Mouse (Mus musculus) myocyte (in vitro differentiated cells): ENCODE results near the gene Numa1. TPM values are rescaled to one million over a fixed set of nuclear protein-coding genes. Genes with fewer than 3 reads are reported as not detected.
"Not testable (repeated sequence)": the region's sequence is repeated elsewhere in the genome, so short reads cannot be mapped to it uniquely, and the experiment has no call there.

Experiments
- H3K27me3 ChIP-seq: one replicate; pipeline ENCODE4 v1.6.1; 2011; ENCODE audit not compliant: control insufficient read depth, insufficient read depth, insufficient read length
- H3K36me3 ChIP-seq: one replicate; pipeline ENCODE4 v1.6.1; 2011; ENCODE audit not compliant: control insufficient read depth, insufficient read depth
- H3K4me2 ChIP-seq: one replicate; pipeline ENCODE4 v1.6.1; 2011; ENCODE audit warnings: low read depth, control low read depth
- H3K4me3 ChIP-seq: one replicate; pipeline ENCODE4 v1.5.1; 2011; ENCODE audit warnings: mild to moderate bottlenecking, control low read depth, moderate library complexity
- H3K79me2 ChIP-seq: one replicate; pipeline ENCODE4 v1.6.1; 2011; ENCODE audit not compliant: control insufficient read depth, insufficient read depth
- H3ac ChIP-seq: one replicate; pipeline ENCODE4 v1.6.1; 2011; ENCODE audit not compliant: control insufficient read depth, insufficient read length
- CEBPB ChIP-seq: IDR thresholded peaks from 2 replicates; pipeline ENCODE4 v1.6.1; 2011; ENCODE audit warnings: mild to moderate bottlenecking, moderate library complexity; ENCODE audit not compliant: poor library complexity, insufficient read depth, severe bottlenecking
- E2F4 ChIP-seq: IDR thresholded peaks from one replicate; pipeline ENCODE4 v1.6.1; 2011; ENCODE audit warnings: mild to moderate bottlenecking, control low read depth, moderate library complexity; ENCODE audit not compliant: insufficient read depth
- MAX ChIP-seq: IDR thresholded peaks from one replicate; pipeline ENCODE4 v1.6.1; 2011; ENCODE audit warnings: low read depth, mild to moderate bottlenecking, control low read depth
- MYOD1 ChIP-seq, 3 experiments: IDR thresholded peaks; one replicate each; pipeline ENCODE4 v1.6.1; 2011; ENCODE audit warnings: control low read depth in 2 of 3, low read depth in 2 of 3, mild to moderate bottlenecking in 2 of 3, moderate library complexity in 1 of 3; ENCODE audit not compliant: insufficient read length in 2 of 3, control insufficient read depth in 1 of 3
- MYOG ChIP-seq, 3 experiments: IDR thresholded peaks; one replicate each; pipeline ENCODE4 v1.6.1; 2011; ENCODE audit warnings: control low read depth in 2 of 3, low read depth in 2 of 3, mild to moderate bottlenecking in 2 of 3; ENCODE audit not compliant: insufficient read length in 2 of 3, control insufficient read depth in 1 of 3, insufficient read depth in 1 of 3
- POLR2A ChIP-seq: IDR thresholded peaks from one replicate; pipeline ENCODE4 v1.6.1; 2011; ENCODE audit warnings: low read depth, mild to moderate bottlenecking, control low read depth, moderate library complexity; ENCODE audit not compliant: insufficient read length
- POLR2AphosphoS2 ChIP-seq: IDR thresholded peaks from one replicate; pipeline ENCODE4 v1.6.1; 2011; ENCODE audit warnings: low read depth, control low read depth; ENCODE audit not compliant: insufficient read length
- REST ChIP-seq: IDR thresholded peaks from one replicate; pipeline ENCODE4 v1.6.1; 2011; ENCODE audit warnings: mild to moderate bottlenecking, control low read depth, moderate library complexity; ENCODE audit not compliant: insufficient read depth, insufficient read length
- SRF ChIP-seq: IDR thresholded peaks from one replicate; pipeline ENCODE4 v1.6.1; 2011; ENCODE audit warnings: low read depth; ENCODE audit not compliant: control insufficient read depth, insufficient read length
- TCF12 ChIP-seq: IDR thresholded peaks from one replicate; pipeline ENCODE4 v1.6.1; 2011; ENCODE audit warnings: mild to moderate bottlenecking, control low read depth; ENCODE audit not compliant: poor library complexity, insufficient read depth, severe bottlenecking
- TCF3 ChIP-seq: IDR thresholded peaks from one replicate; pipeline ENCODE4 v1.6.1; 2011; ENCODE audit warnings: low read depth, control low read depth; ENCODE audit not compliant: insufficient read length
- USF1 ChIP-seq: IDR thresholded peaks from one replicate; pipeline ENCODE4 v1.6.1; 2011; ENCODE audit warnings: low read depth, mild to moderate bottlenecking, control low read depth, moderate library complexity
- polyA plus RNA-seq: library from polyadenylated mRNA; unstranded; fragments of >200 nt; fragmentation: generic; extraction: Trizol; gene quantifications from one replicate; pipeline ENCODE4 v1.2.1, GENCODE M21; 2012; ENCODE audit warnings: missing spikeins

Numa1 gene
- polyA plus RNA-seq, 1 experiment = 60.3 TPM

- Histone ChIP-seq H3K4me3 (no peak overlapping the region), H3K4me2 (no peak overlapping the region), H3K79me2 (no peaks in the 10 kb centered on the region), H3K27me3 (no peaks in the 10 kb centered on the region), H3K36me3 (peaks cover 27% of the 10 kb centered on the region), H3ac (no peak overlapping the region)
- no peak for TF ChIP-seq E2F4
- no peak for TF ChIP-seq MYOG (IDR thresholded peaks at IDR 0.05; ENCODE audit: control insufficient read depth in 1 of 3, insufficient read depth in 1 of 3, insufficient read length in 2 of 3, low read depth in 2 of 3)
- TF ChIP-seq POLR2AphosphoS2 = no peak
- TF ChIP-seq CEBPB = no peak
- TF ChIP-seq MAX = no peak
- no peak for TF ChIP-seq TCF3
- no peak for TF ChIP-seq TCF12
- TF ChIP-seq MYOD1 (IDR thresholded peaks at IDR 0.05; ENCODE audit: control insufficient read depth in 1 of 3, insufficient read length in 2 of 3, low read depth in 2 of 3) = no peak
Measured at GRCm38 (mm10) chr7:102018034-102018433, 84.1 kb downstream of the Numa1 start.

- H3K4me2 ChIP-seq = no peak within 1 kb of the TSS
- no peaks in the 10 kb centered on the region for H3K27me3 ChIP-seq
Measured at GRCm38 (mm10) chr7:102018590-102018989, 84.7 kb downstream of the Numa1 start, which contains the start of gene Il18bp. Il18bp (minus strand) TSS chr7:102018690.

GRCm38 (mm10) chr7:102019362-102019761 is 85.5 kb downstream of the Numa1 start:
- Histone ChIP-seq H3K27me3 (no peaks in the 10 kb centered on the region), H3K79me2 (no peaks in the 10 kb centered on the region), H3K4me2 (no peak overlapping the region), H3ac (no peak overlapping the region), H3K4me3 (no peak overlapping the region), H3K36me3 (peaks cover 31% of the 10 kb centered on the region)
- no peak for TF ChIP-seq TCF3
- no peak for TF ChIP-seq E2F4
- no peak for TF ChIP-seq MAX
- TF ChIP-seq REST = no peak
- TF ChIP-seq SRF = no peak
- TF ChIP-seq TCF12 = no peak
- no peak for TF ChIP-seq MYOG (IDR thresholded peaks at IDR 0.05; ENCODE audit: control insufficient read depth in 1 of 3, insufficient read depth in 1 of 3, insufficient read length in 2 of 3, low read depth in 2 of 3)
- TF ChIP-seq POLR2A = no peak
- no peak for TF ChIP-seq POLR2AphosphoS2
- TF ChIP-seq MYOD1 (IDR thresholded peaks at IDR 0.05; ENCODE audit: control insufficient read depth in 1 of 3, insufficient read length in 2 of 3, low read depth in 2 of 3) = no peak
- no peak for TF ChIP-seq CEBPB
- TF ChIP-seq USF1 = no peak

More at GRCm38 (mm10) chr7:102018590-102018989, 84.7 kb downstream of the Numa1 start, which contains the start of gene Il18bp:
- Histone ChIP-seq H3K36me3 (peaks cover 29% of the 10 kb centered on the region), H3K79me2 (no peaks in the 10 kb centered on the region), H3K4me3 (no peak within 1 kb of the TSS), H3ac (no peak within 1 kb of the TSS)
- TF ChIP-seq POLR2AphosphoS2 = no peak
- no peak for TF ChIP-seq TCF3
- no peak for TF ChIP-seq USF1
- no peak for TF ChIP-seq MYOG (IDR thresholded peaks at IDR 0.05; ENCODE audit: control insufficient read depth in 1 of 3, insufficient read depth in 1 of 3, insufficient read length in 2 of 3, low read depth in 2 of 3)
- no peak for TF ChIP-seq E2F4
- TF ChIP-seq CEBPB = no peak
- TF ChIP-seq POLR2A = no peak
- TF ChIP-seq MYOD1 (IDR thresholded peaks at IDR 0.05; ENCODE audit: control insufficient read depth in 1 of 3, insufficient read length in 2 of 3, low read depth in 2 of 3) = no peak
- TF ChIP-seq MAX = no peak
- no peak for TF ChIP-seq TCF12
- TF ChIP-seq REST = no peak
- TF ChIP-seq SRF = no peak

GRCm38 (mm10) chr7:102020934-102021333 is 87.0 kb downstream of the Numa1 start:
- H3K4me3 ChIP-seq, H3ac ChIP-seq, H3K4me2 ChIP-seq, H3K79me2 ChIP-seq, H3K27me3 ChIP-seq: not testable (repeated sequence)
- peaks cover 31% of the 10 kb centered on the region for H3K36me3 ChIP-seq

GRCm38 (mm10) chr7:102023821-102024220 is 89.9 kb downstream of the Numa1 start:
- TF ChIP-seq USF1 (no peak), MAX (no peak), MYOG (IDR thresholded peaks at IDR 0.05; ENCODE audit: control insufficient read depth in 1 of 3, insufficient read depth in 1 of 3, insufficient read length in 2 of 3, low read depth in 2 of 3) (no peak)
- peaks cover 24% of the 10 kb centered on the region for H3K36me3 ChIP-seq
- H3K79me2 ChIP-seq = no peaks in the 10 kb centered on the region
- H3K27me3 ChIP-seq = no peaks in the 10 kb centered on the region
- H3K4me2 ChIP-seq = no peak overlapping the region
- H3K4me3 ChIP-seq = no peak overlapping the region
- no peak overlapping the region for H3ac ChIP-seq
